Mouse (Mus musculus): ENCODE measurements around the gene Impdh1.
"Not testable (repeated sequence)": the region's sequence is repeated elsewhere in the genome, so short reads cannot be mapped to it uniquely, and the experiment has no call there.

Gene Impdh1

DNA sequence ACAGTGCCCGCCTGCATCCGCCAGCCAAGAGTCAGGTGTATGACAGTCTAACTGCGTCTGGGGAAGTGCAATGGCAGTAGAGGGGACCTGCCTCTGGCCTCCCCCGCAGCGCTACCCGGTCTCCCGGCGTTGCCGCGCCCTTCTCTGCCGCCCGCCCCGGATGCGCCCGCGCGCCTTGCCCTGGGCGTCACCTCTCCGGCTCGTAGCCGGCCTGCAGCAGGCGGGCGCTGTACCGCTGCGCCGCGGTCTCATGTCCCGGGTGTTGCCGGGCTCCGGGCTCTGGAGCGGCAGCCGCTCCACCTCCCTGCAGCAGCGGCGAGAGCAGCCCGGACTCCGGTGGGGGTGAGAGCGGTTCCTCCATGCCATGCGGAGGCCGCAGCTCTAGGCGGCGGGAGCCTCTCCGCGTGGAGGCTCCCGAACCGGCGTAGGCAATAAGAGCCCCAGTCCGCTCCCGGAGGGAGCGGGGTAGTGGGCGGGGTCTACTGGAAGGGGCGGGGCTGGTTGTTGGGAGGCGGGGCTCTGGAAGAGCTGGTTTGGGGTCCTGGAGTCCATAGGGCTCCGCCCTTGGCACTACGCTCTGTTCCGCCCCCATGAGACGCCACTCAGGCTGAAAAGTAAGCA, at the start of gene Impdh1:
Gene Impdh1 (minus strand): TSS at position 484 of the 621 bp plus-strand sequence.
- peak; percentile 73 to 78 for DNase-seq (ENCODE audit: low spot score in 2 of 2)

GRCm38 (mm10) chr6:29264456-29264781, 48.3 kb upstream of the Impdh1 start:
- DNase-seq (ENCODE audit: low spot score in 2 of 2): no peak

- peak; percentile 75 to 80 for DNase-seq (ENCODE audit: low spot score in 2 of 2)
These were observed 47.7 kb upstream of the Impdh1 start for GRCm38 (mm10) chr6:29263650-29264455.

GRCm38 (mm10) chr6:29261831-29262230, 45.7 kb upstream of the Impdh1 start:
- DNase-seq (ENCODE audit: low spot score in 2 of 2): no peak

DNA sequence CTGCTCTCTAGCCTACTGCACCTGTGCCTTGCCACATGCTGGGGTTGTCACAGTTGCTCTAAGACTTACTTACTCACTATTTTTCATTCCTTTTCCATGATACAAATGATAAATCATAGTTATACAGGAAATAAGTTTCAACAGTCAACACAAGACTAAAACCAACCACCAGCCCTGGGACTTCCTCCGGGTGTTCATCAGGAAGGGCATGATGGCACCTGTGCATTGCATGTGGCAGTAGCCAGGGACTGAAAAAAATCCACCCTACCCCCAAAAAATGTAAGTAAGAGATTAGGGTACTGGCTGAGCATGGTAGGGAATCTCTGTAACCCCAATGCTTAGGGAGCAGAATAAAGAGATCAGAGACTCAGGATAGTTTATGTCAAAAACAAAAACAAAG, 43.3 kb upstream of the Impdh1 start:
- no peak for DNase-seq (ENCODE audit: low spot score in 2 of 2)

DNA sequence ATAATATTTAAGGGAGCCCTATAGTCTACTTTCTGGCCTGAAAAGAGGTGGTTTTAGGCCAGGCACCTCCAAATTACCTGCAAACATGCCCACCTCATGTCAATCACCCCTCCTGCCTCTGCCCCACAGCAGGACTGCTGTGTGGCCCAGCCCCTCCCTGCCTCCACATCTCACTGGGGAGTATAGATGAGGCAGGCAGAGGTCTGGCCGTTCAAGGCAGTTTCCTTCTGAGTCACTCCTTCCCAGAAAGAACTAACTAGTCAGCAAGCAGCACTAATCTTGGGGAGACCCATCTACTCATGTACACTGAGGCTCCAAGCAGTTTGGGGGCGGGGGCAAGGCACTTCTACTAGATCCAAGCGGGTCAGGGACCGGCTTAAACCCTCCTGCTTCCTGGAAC, 30.9 kb upstream of the Impdh1 start:
- no peak for DNase-seq (ENCODE audit: low spot score in 2 of 2)

DNA sequence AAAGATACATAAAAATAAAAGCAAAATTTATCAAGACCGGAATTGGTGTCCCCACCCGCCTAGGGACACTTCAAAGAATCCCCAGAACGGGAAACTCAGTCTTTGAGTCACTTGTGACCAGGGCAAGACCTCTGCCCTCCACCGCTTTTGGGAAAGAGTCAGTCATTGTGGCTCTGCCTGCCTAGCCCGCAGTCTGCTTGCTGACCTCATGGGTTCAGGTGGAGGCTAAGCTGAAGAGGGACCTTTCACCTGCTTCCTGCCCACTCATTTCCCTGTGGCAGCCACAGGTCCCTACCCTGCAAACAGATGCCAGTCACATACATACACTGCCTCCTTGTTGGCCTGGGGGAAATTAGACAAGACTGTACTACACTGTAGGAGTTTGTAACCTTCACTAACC, 30.4 kb upstream of the Impdh1 start:
- DNase-seq (ENCODE audit: low spot score in 2 of 2): no peak

GRCm38 (mm10) chr6:29246183-29246582, 30.0 kb upstream of the Impdh1 start:
- DNase-seq (ENCODE audit: low spot score in 2 of 2): no peak

DNA sequence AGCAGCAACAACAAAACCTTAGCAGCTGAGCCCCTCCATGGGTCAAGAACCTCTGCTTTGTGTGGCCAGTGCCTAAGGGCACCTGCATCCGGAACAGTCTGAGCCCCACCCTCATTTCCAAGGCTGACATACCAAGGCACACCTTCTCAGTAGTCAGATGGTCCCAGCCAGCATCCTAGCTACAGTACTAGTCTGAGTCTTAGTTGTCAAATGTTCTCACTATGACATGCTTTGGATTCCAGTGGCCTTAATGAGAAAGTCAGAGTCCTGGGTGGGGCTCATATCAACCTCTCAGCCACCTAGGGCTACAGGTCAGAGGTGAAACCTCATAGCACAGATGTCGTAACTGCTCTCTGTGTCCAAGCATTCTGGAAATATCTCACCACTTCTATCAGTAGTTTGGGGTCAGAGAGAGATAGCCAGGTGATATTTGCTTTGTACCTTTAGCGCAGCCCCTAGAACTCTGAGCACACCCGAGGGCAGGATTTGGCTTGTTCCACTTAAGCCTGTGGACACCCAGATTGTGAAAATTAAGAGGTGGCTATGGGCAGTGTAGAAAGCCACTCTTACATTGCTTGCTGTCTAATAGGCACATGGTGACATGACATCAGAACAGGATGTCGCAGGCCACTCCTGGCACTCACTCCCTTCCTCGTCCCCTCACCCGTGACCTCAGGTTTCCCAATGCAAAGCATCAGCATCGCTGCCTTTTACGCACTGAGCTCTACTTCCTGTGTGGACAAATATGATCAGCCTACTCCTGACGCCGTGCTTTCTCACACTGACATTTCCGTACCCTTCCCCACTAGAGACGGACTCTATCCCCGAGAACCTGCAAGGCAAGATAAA, 29.3 kb upstream of the Impdh1 start:
- no peak for DNase-seq (ENCODE audit: low spot score in 2 of 2)

GRCm38 (mm10) chr6:29242265-29242664, 26.1 kb upstream of the Impdh1 start:
- no peak for DNase-seq (ENCODE audit: low spot score in 2 of 2)

DNA sequence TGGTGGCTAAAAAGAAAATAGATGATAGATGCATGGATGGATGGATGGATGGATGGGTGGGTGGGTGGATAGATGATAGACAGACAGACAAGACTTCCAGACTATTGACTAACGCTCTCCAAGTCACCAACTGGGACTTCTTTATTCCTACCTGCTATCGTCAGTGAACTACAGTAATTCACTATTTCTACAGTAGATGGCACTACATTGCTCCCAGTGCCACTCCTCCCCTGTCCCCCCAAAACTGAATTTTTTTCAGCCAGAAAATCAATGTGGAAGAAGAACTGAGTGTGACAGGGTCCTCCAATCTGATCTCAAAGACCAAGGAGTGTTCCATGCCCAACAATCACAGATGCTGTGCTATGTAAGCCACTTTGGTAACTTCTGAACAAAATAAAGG, 25.5 kb upstream of the Impdh1 start:
- DNase-seq (ENCODE audit: low spot score in 2 of 2): no peak

DNA sequence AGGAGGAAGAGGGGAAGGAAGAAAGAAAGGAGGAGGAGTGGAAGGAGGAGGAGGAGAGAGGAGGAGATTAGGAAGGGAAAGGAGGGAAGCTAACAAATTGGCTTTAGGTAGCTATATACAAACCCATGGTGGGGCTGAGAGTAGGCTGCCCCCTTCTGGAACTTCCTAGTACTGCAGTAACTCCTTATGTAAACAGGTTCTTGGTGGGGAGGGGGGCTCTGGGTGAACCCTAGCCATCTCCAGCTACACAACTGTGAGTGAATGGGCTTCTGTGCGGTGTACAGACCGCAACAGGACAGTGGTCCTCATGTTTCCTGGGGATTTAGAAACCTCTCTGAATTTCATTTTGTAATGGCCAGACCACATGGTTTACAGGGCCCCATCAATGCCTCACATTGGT, 24.6 kb upstream of the Impdh1 start:
- DNase-seq (ENCODE audit: low spot score in 2 of 2): peak in 1 of 2 experiments; percentile 32

- DNase-seq (ENCODE audit: low spot score in 2 of 2): no peak
These were observed 18.1 kb upstream of the Impdh1 start for GRCm38 (mm10) chr6:29234272-29234671.

DNA sequence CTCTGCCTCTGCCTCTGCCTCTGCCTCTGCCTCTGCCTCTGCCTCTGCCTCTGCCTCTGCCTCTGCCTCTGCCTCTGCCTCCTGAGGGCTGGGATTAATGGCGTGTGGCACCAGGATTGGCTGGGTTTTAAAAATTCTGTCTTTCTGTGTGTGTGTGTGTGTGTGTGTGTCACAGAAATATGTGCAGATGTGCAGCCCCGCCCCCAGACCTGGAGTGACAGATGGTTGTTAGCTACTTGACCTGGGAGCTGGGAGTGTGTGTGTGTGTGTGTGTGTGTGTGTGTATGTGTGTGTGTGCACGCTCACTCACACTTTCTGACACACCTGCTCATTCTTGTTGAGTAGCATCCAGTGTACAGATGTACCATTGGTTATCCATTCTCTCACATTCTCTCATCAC, 17.5 kb upstream of the Impdh1 start:
- DNase-seq (ENCODE audit: low spot score in 2 of 2): no peak

GRCm38 (mm10) chr6:29232321-29232720, 16.2 kb upstream of the Impdh1 start:
- DNase-seq (ENCODE audit: low spot score in 2 of 2): no peak

- no peak for DNase-seq (ENCODE audit: low spot score in 2 of 2)
These were observed 15.6 kb upstream of the Impdh1 start for GRCm38 (mm10) chr6:29231799-29232198.

DNA sequence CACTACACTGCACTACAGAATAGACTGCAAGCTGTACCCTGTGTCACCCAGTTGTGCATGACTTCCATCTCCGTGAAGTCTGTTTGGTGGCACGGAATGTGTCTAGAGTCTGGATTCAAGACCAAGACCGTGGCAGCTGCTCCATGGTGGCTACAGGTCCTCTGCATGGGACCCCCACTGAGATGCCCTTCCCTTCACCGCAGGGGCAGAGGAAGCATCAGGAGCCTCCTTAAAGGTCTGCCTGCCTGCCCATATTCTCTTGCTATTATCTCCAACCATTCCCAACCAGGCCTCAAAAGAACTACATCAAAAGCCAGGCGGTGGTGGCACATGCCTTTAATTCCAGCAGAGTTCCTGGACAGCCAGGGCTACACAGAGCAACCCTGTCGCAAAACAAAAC, 14.2 kb upstream of the Impdh1 start:
- DNase-seq (ENCODE audit: low spot score in 2 of 2): no peak

GRCm38 (mm10) chr6:29229265-29229913, 13.2 kb upstream of the Impdh1 start:
- DNase-seq (ENCODE audit: low spot score in 2 of 2): no peak

- not testable (repeated sequence) for DNase-seq (ENCODE audit: low spot score in 2 of 2)
These were observed 1.6 kb upstream of the Impdh1 start for GRCm38 (mm10) chr6:29217717-29218116.

GRCm38 (mm10) chr6:29215181-29215580, 983 bp downstream of the Impdh1 start:
- DNase-seq (ENCODE audit: low spot score in 2 of 2): peak in 1 of 2 experiments; percentile 25

GRCm38 (mm10) chr6:29214776-29215175, 1.4 kb downstream of the Impdh1 start:
- DNase-seq (ENCODE audit: low spot score in 2 of 2): peak in 1 of 2 experiments; percentile 26

DNA sequence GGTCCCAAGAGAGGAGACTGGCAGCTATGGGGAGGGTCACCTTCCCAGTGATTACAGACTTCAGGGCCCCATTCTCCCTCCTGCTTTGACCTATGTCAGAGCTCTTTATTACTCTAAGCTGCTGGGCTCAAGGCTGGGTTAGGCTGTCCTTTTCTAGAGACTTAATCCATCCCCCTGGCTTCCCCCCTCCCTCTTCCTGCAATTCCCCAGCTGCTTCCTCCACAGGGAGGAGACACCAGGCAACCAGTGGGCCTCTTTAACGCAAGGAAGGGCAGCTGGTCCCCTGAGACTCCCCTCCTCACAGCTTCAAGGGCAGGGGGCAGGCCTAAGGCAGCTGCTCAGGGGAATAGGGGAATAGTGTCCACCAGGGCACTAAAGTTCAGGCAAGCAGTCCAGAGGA, 1.9 kb downstream of the Impdh1 start:
- DNase-seq (ENCODE audit: low spot score in 2 of 2): peak in 1 of 2 experiments; percentile 27

Data from right cerebral cortex, postnatal 10 days (tissue).